Mouse (Mus musculus): Measurements from ENCODE around the gene Slc34a3.

DNA sequence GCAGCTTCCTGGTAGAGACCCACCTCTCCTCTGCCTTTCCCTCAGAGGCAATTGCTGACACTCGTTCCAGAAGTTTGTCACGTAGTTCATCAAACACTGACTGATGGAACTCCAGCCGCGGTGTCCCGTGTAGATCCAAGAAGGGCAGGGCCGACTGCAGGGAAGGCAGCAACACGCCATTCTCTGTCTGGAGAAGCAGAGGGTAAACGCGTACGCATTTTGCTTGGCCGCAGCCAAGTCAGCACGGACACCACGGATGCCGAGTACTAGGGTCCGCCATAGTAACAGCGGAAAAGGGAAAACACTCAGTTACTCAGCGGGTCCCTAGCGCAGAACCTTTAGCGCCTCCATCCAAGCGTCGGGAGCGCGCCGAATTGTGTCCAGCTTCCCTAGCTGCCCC is 23.5 kb downstream of the Slc34a3 start:
- no peak for TF ChIP-seq CTCF (IDR thresholded peaks at IDR 0.05; ENCODE audit: extremely low read depth, insufficient read depth, insufficient read length, insufficient replicate concordance)
- TF ChIP-seq POLR2A (IDR thresholded peaks at IDR 0.05; ENCODE audit: low read depth, low read length) = no peak
